ENCODE assay signal across 7 mouse cellular contexts in the genomic region with DNA sequence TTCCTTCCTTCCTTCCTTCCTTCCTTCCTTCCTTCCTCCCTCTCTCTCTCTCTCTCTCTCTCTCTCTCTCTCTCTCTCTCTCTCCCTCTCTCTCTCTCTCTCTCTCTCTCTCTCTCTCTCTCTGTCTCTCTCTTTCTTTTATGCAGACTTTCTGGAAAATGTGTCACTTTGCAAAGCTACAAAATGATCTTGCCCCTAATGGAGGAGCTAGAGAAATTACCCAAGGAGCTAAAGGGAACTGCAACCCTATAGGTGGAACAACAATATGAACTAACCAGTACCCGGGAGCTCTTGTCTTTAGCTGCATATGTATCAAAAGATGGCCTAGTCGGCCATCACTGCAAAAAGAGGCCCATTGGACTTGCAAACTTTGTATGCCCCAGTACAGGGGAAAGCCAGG. TPM values are rescaled to one million over a fixed set of nuclear protein-coding genes. Genes with fewer than 3 reads are reported as not detected.
"Had no signal": no experiment of that assay in that cellular context is flagged by ENCODE, and none has a peak within 500 bp of the region (broad histone marks: within the 10 kb centered on the region; RNA-seq: fewer than 3 reads in every experiment).

Gene Nek10, plus strand, starts transcription at position 301 of the 400 bp plus-strand sequence.

RNA-seq across cellular contexts. Expression of gene Nek10, which starts in this region (rescaled TPM):
- total RNA-seq: megakaryocyte progenitor cell, adult 5-6 weeks had no signal
- polyA plus RNA-seq: intestine, embryonic 16.5 days; liver, adult 2 months; liver, embryonic 13.5 days; liver, embryonic 16.5 days; neural tube, embryonic 12.5 days; thymus, postnatal 0 days had no signal
